Mouse (Mus musculus) bone marrow macrophage, adult 2 months (primary cell): ENCODE measurements around the gene Vegfb.

ENCODE experiments used
- CTCF ChIP-seq: IDR thresholded peaks from 2 replicates; pipeline ENCODE4 v1.5.1; 2012; ENCODE audit warnings: low read depth, mild to moderate bottlenecking, low read length, moderate library complexity
- POLR2A ChIP-seq: IDR thresholded peaks from 2 replicates; pipeline ENCODE4 v1.6.1; 2012; ENCODE audit warnings: mild to moderate bottlenecking, low read depth, low read length, borderline replicate concordance

DNA sequence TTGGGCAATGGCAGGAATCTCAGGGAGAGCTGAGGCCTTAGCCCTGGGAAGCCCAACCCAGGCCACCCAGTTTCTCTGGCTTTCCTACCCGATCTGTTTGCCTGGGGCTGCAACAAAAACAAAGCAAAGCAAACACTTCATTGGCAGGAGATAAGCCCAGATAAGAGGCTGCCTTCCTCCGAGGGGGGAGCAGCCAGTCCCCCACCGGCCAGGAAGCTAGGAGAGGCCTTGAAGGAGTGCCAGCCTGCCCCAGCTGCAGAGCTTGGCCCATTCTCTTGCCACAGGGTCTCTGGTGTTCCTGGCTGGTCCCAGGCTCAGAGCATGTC, 34.8 kb downstream of the Vegfb start:
- TF ChIP-seq CTCF (no peak), POLR2A (no peak)
